Mouse (Mus musculus): ENCODE measurements at regions not wholly inside any gene's neighbourhood (a gene's known extent, or its start where the extent isn't known, plus 50 kb on each side); places are given as distances from the start of the nearest gene placed in this dataset.

DNA sequence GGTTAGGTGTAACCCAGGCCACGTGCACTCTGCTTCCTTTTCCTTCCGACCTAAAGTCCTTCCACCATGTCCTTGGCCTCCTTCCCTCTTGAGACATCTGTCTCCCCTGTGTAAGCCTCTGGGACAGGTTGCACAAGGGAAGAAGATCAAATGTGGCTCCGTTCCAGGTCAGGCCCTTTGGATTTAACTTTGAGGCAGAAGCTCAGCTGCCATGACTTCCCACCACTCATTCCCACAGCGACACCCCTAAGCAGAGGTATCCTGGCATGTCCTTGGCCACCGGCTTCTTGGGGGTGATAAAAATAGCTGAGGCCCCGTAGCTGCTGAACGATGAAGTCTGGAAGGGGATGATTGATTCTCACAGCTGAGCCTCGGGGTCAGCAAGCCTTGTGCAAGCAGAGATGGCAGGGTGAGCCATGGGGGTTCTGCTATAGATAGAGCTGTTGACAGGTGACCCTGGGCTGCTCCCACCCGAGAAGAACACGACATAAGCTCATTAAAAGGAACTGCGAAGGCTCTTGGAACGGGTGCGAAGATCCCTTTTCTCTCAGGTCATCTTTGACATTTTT is 117.4 kb downstream of the Slc38a6 start:
- no peak for TF ChIP-seq CTCF (IDR thresholded peaks at IDR 0.05)
- no peak for TF ChIP-seq POLR2A (IDR thresholded peaks at IDR 0.05; ENCODE audit: insufficient read depth, low read depth, low read length)
- no peak for TF ChIP-seq EP300 (IDR thresholded peaks at IDR 0.05; ENCODE audit: insufficient read depth, low read depth, low read length)
